Mouse (Mus musculus): ENCODE data around the gene Coa3. TPM values are rescaled to one million over a fixed set of nuclear protein-coding genes. Genes with fewer than 3 reads are reported as not detected.

Gene Coa3
- polyA plus RNA-seq, 1 experiment = 245 TPM

DNA sequence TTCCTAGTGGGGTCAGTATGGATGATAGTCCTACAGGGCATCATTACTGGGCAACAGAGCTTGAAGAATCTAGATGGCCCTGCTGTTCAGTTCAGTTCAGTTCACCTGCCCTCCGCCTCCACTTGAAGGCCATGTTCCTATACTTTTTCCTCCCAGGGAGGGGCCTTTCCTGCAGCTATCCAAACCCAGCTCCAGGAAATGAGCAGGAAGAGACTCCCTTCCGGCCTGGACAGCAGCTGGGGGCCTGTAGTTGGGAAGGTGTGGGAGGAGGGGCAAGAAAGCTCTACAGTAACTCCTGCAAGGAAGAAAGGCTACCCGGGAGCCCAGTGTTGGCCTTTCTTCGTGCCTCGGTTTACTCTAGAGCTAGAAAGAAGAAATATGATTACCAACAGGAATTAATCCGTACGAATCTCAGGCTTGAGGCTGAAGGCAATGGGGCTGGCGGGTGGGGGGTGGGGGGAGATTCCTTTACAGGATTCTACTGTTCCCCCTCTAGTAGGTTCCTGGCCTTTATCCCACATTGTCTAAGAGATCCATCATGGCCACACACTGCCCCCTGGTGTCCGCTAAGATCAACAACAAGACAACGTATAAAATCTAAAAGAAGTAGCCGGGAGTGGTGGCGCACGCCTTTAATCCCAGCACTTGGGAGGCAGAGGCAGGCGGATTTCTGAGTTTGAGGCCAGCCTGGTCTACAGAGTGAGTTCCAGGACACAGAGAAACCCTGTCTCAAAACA, 30.5 kb downstream of the Coa3 start:
- Histone ChIP-seq H3K27ac (ENCODE audit: control insufficient read depth, insufficient read depth, low read length) (no peak overlapping the region), H3K4me3 (ENCODE audit: control insufficient read depth, insufficient read depth, low read length) (no peak overlapping the region), H3K27me3 (ENCODE audit: control insufficient read depth, insufficient read depth, low read length) (peaks cover 16% of the 10 kb centered on the region), H3K4me1 (replicated peaks; ENCODE audit: control insufficient read depth, insufficient read depth, low read length) (peaks cover 6% of the 10 kb centered on the region), H3K36me3 (ENCODE audit: control insufficient read depth, insufficient read depth, low read length) (no peaks in the 10 kb centered on the region)
- TF ChIP-seq CTCF (IDR thresholded peaks at IDR 0.05; ENCODE audit: borderline replicate concordance, control insufficient read depth, extremely low read depth, insufficient read depth, low read length, poor library complexity) (no peak), POLR2A (IDR thresholded peaks at IDR 0.05; ENCODE audit: control insufficient read depth, extremely low read depth, insufficient read depth, low read length, poor library complexity) (no peak)
- 47% methylated on average over 14 of the region's 14 CpGs for WGBS
- peak; percentile 57 for DNase-seq

GRCm38 (mm10) chr11:101247521-101248030, 31.3 kb downstream of the Coa3 start:
- no peak for DNase-seq
- no peak for TF ChIP-seq CTCF (IDR thresholded peaks at IDR 0.05; ENCODE audit: borderline replicate concordance, control insufficient read depth, extremely low read depth, insufficient read depth, low read length, poor library complexity)
- TF ChIP-seq POLR2A (IDR thresholded peaks at IDR 0.05; ENCODE audit: control insufficient read depth, extremely low read depth, insufficient read depth, low read length, poor library complexity) = no peak
- peaks cover 16% of the 10 kb centered on the region for H3K27me3 ChIP-seq (ENCODE audit: control insufficient read depth, insufficient read depth, low read length)
- H3K36me3 ChIP-seq (ENCODE audit: control insufficient read depth, insufficient read depth, low read length) = no peaks in the 10 kb centered on the region
- 93% methylated on average over 6 of the region's 6 CpGs for WGBS
- H3K4me1 ChIP-seq (replicated peaks; ENCODE audit: control insufficient read depth, insufficient read depth, low read length) = peaks cover 6% of the 10 kb centered on the region
- H3K27ac ChIP-seq (ENCODE audit: control insufficient read depth, insufficient read depth, low read length) = no peak overlapping the region
- H3K4me3 ChIP-seq (ENCODE audit: control insufficient read depth, insufficient read depth, low read length) = no peak overlapping the region

DNA sequence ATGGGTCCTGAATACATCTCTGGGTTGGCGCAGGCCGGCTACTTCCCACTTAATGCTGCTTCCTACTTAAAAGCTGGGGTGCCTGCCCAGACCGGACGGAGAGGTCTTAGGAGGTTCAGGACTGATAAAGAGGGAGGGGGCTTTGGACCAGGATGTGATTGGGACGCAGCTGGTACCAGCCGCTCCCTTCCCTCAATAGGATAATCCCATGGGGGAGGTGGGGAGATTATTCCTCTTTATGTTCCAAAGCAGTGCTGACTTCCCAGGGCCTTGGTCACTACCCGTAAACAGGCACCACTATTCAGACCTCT, 32.3 kb downstream of the Coa3 start:
- H3K27me3 ChIP-seq (ENCODE audit: control insufficient read depth, insufficient read depth, low read length) = peaks cover 16% of the 10 kb centered on the region
- no peaks in the 10 kb centered on the region for H3K36me3 ChIP-seq (ENCODE audit: control insufficient read depth, insufficient read depth, low read length)
- H3K4me3 ChIP-seq (ENCODE audit: control insufficient read depth, insufficient read depth, low read length) = peak overlapping the region; percentile 30
- H3K4me1 ChIP-seq (replicated peaks; ENCODE audit: control insufficient read depth, insufficient read depth, low read length) = peaks cover 6% of the 10 kb centered on the region
- no peak overlapping the region for H3K27ac ChIP-seq (ENCODE audit: control insufficient read depth, insufficient read depth, low read length)
- DNase-seq = no peak
- 32% methylated on average over 7 of the region's 7 CpGs for WGBS
- TF ChIP-seq CTCF (IDR thresholded peaks at IDR 0.05; ENCODE audit: borderline replicate concordance, control insufficient read depth, extremely low read depth, insufficient read depth, low read length, poor library complexity) = no peak
- TF ChIP-seq POLR2A (IDR thresholded peaks at IDR 0.05; ENCODE audit: control insufficient read depth, extremely low read depth, insufficient read depth, low read length, poor library complexity) = no peak

- TF ChIP-seq CTCF (IDR thresholded peaks at IDR 0.05; ENCODE audit: borderline replicate concordance, control insufficient read depth, extremely low read depth, insufficient read depth, low read length, poor library complexity) (0 out of 2 replicates have a peak, but pooled peaks have one; percentile 11), POLR2A (IDR thresholded peaks at IDR 0.05; ENCODE audit: control insufficient read depth, extremely low read depth, insufficient read depth, low read length, poor library complexity) (no peak)
- DNase-seq = peak; percentile 52
- Histone ChIP-seq H3K27ac (ENCODE audit: control insufficient read depth, insufficient read depth, low read length) (no peak within 1 kb of the TSS), H3K27me3 (ENCODE audit: control insufficient read depth, insufficient read depth, low read length) (peaks cover 16% of the 10 kb centered on the region), H3K4me3 (ENCODE audit: control insufficient read depth, insufficient read depth, low read length) (peak within 1 kb of the TSS; percentile 30), H3K36me3 (ENCODE audit: control insufficient read depth, insufficient read depth, low read length) (no peaks in the 10 kb centered on the region), H3K4me1 (replicated peaks; ENCODE audit: control insufficient read depth, insufficient read depth, low read length) (peaks cover 6% of the 10 kb centered on the region)
- 7% methylated on average over 63 of the region's 63 CpGs for WGBS
Observed at GRCm38 (mm10) chr11:101245855-101246701, 32.8 kb downstream of the Coa3 start, which contains the start of gene Ramp2. Ramp2 (plus strand) TSS chr11:101246028.

DNA sequence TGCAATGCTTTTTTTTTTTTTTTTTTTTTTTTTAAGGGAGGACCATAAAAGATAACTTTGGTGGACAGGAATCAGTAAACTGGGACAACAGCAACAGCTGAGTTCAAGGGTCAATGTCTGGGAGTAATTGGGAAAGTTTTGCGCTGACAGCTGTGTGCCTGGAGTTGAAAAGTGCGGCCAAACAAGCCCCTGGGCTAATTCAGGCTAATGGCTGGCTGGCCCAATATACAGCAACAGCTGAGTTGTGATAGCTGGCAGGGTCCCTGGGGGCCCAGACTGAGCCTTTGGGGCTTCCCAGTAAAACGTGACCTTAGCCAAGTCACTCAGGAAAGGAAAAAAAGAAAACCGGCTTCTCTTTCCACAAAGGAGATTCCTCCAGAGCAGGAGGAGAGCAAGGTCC, 33.8 kb downstream of the Coa3 start:
- no peak for TF ChIP-seq CTCF (IDR thresholded peaks at IDR 0.05; ENCODE audit: borderline replicate concordance, control insufficient read depth, extremely low read depth, insufficient read depth, low read length, poor library complexity)
- no peak for TF ChIP-seq POLR2A (IDR thresholded peaks at IDR 0.05; ENCODE audit: control insufficient read depth, extremely low read depth, insufficient read depth, low read length, poor library complexity)
- no peak overlapping the region for H3K27ac ChIP-seq (ENCODE audit: control insufficient read depth, insufficient read depth, low read length)
- H3K4me1 ChIP-seq (replicated peaks; ENCODE audit: control insufficient read depth, insufficient read depth, low read length) = peaks cover 6% of the 10 kb centered on the region
- H3K4me3 ChIP-seq (ENCODE audit: control insufficient read depth, insufficient read depth, low read length) = no peak overlapping the region
- H3K36me3 ChIP-seq (ENCODE audit: control insufficient read depth, insufficient read depth, low read length) = no peaks in the 10 kb centered on the region
- no peak for DNase-seq
- peaks cover 16% of the 10 kb centered on the region for H3K27me3 ChIP-seq (ENCODE audit: control insufficient read depth, insufficient read depth, low read length)
- 93% methylated on average over 4 of the region's 4 CpGs for WGBS

GRCm38 (mm10) chr11:101238071-101238647, 40.8 kb downstream of the Coa3 start:
- Histone ChIP-seq H3K4me3 (ENCODE audit: control insufficient read depth, insufficient read depth, low read length) (no peak overlapping the region), H3K4me1 (replicated peaks; ENCODE audit: control insufficient read depth, insufficient read depth, low read length) (no peaks in the 10 kb centered on the region), H3K36me3 (ENCODE audit: control insufficient read depth, insufficient read depth, low read length) (no peaks in the 10 kb centered on the region), H3K27me3 (ENCODE audit: control insufficient read depth, insufficient read depth, low read length) (no peaks in the 10 kb centered on the region), H3K27ac (ENCODE audit: control insufficient read depth, insufficient read depth, low read length) (no peak overlapping the region)
- TF ChIP-seq CTCF (IDR thresholded peaks at IDR 0.05; ENCODE audit: borderline replicate concordance, control insufficient read depth, extremely low read depth, insufficient read depth, low read length, poor library complexity) = no peak
- DNase-seq = no peak
- 93% methylated on average over 5 of the region's 5 CpGs for WGBS

Data from thymus, adult 2 months (tissue).